Mouse (Mus musculus): Measurements from ENCODE around the gene Tet1. TPM values are rescaled to one million over a fixed set of nuclear protein-coding genes. Genes with fewer than 3 reads are reported as not detected.

Gene Tet1
- polyA plus RNA-seq, 1 experiment: 0.84 TPM

DNA sequence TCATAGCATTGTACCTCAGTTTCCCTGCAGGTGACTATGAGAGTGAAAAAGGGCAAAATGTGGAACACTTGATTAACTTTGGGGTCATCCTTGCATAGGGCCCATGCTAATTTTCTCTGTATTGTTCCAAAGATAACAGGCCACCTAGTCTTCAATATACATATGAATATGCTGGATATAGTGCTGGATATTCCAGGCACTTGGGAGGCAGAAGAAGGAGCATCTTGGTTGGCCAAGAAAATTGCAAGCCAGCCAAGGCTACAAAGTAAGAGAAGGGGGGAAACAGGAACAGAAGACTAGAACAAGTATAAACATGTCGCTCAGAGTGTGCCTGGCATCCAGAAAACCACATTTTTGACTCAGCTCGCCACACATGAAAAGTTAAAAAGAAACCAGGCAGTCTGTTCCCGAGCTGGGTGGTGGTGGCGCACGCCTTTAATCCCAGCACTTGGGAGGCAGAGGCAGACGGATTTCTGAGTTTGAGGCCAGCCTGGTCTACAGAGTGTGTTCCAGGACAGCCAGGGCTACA, 15.4 kb downstream of the Tet1 start:
- H3K4me1 ChIP-seq (ENCODE audit: control insufficient read depth, insufficient read depth, insufficient read length): no peaks in the 10 kb centered on the region
- H3K27ac ChIP-seq (ENCODE audit: insufficient read depth, low read length): no peak overlapping the region
- WGBS: 25% methylated on average over 6 of the region's 6 CpGs
- no peak for DNase-seq (ENCODE audit: low read depth in 1 of 2, low spot score in 2 of 2)
- TF ChIP-seq POLR2A (IDR thresholded peaks at IDR 0.05; ENCODE audit: low read depth, low read length) (no peak), CTCF (IDR thresholded peaks at IDR 0.05; ENCODE audit: extremely low read depth, insufficient read depth, insufficient read length, insufficient replicate concordance) (no peak)
- H3K27me3 ChIP-seq (ENCODE audit: control insufficient read depth, insufficient read depth, low read length): no peaks in the 10 kb centered on the region; the same call in 1 of the 2 replicates
- no peaks in the 10 kb centered on the region for H3K36me3 ChIP-seq (ENCODE audit: control insufficient read depth, insufficient read depth, low read length)
- H3K4me3 ChIP-seq (ENCODE audit: extremely low read depth, insufficient read depth, insufficient read length): no peak overlapping the region

DNA sequence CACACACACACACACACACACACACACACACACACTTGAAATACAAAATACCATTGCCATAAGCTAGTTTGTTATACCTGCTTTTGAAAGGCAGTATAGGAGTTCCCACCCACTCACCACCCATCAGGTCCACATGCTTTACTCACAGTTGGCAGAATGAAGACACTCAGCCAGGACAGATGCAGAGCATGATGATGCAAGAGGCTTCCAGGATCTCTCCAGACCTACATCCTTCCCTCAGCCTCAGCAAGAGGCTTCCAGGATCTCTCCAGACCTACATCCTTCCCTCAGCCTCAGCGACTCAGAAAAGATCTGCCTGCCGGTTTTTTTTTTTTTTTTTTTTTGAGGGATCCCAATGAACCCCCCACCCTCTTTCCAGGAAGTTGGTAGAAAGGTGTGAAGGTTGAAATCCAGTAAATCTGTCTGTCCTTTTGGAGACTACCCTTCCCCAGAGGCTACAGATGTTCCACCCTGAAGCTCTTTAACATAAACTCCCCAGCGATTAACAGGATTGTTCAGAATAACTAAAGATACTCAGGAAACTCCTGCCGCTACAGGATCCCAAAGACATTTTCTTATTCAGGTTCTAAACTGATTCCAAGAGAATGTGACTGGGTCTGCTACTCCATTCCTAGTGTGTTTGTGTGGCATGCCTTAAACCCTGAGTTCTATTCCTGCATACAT, 16.1 kb downstream of the Tet1 start:
- no peaks in the 10 kb centered on the region; the same call in 1 of the 2 replicates for H3K27me3 ChIP-seq (ENCODE audit: control insufficient read depth, insufficient read depth, low read length)
- no peak for DNase-seq (ENCODE audit: low read depth in 1 of 2, low spot score in 2 of 2)
- no peaks in the 10 kb centered on the region for H3K36me3 ChIP-seq (ENCODE audit: control insufficient read depth, insufficient read depth, low read length)
- no peaks in the 10 kb centered on the region for H3K4me1 ChIP-seq (ENCODE audit: control insufficient read depth, insufficient read depth, insufficient read length)
- no peak for TF ChIP-seq CTCF (IDR thresholded peaks at IDR 0.05; ENCODE audit: extremely low read depth, insufficient read depth, insufficient read length, insufficient replicate concordance)
- TF ChIP-seq POLR2A (IDR thresholded peaks at IDR 0.05; ENCODE audit: low read depth, low read length): no peak
- WGBS: 78% methylated on average over 4 of the region's 4 CpGs
- no peak overlapping the region for H3K4me3 ChIP-seq (ENCODE audit: extremely low read depth, insufficient read depth, insufficient read length)
- H3K27ac ChIP-seq (ENCODE audit: insufficient read depth, low read length): no peak overlapping the region

DNA sequence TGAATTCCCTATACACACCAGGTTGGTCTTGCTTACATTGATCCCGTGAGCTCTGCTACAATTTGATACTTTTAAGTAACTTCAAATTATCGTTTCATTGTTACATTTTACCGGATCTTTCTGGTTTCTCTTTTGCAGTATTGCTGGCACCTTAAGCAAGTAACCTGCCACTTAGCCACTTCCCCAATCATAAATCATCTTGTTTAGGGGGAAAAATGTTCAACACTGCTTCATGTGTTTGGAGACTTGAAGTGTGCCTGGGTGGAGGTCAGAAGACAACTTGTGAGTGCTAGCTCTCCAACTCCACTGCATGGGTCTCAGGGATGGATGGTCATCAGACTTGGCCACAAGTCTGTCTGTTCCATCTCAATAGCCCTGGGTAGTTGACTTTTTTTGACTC, 17.8 kb downstream of the Tet1 start:
- H3K4me3 ChIP-seq (ENCODE audit: extremely low read depth, insufficient read depth, insufficient read length): no peak overlapping the region; the same call in 1 of the 2 replicates
- TF ChIP-seq CTCF (IDR thresholded peaks at IDR 0.05; ENCODE audit: extremely low read depth, insufficient read depth, insufficient read length, insufficient replicate concordance) (no peak), POLR2A (IDR thresholded peaks at IDR 0.05; ENCODE audit: low read depth, low read length) (no peak)
- no peak for DNase-seq (ENCODE audit: low read depth in 1 of 2, low spot score in 2 of 2)
- no peak overlapping the region for H3K27ac ChIP-seq (ENCODE audit: insufficient read depth, low read length)
- no peaks in the 10 kb centered on the region for H3K36me3 ChIP-seq (ENCODE audit: control insufficient read depth, insufficient read depth, low read length)
- peaks cover 11% of the 10 kb centered on the region for H3K27me3 ChIP-seq (ENCODE audit: control insufficient read depth, insufficient read depth, low read length)
- H3K4me1 ChIP-seq (ENCODE audit: control insufficient read depth, insufficient read depth, insufficient read length): peaks cover 5% of the 10 kb centered on the region; the same call in 1 of the 2 replicates
- WGBS: 27% methylated on average over 3 of the region's 3 CpGs

DNA sequence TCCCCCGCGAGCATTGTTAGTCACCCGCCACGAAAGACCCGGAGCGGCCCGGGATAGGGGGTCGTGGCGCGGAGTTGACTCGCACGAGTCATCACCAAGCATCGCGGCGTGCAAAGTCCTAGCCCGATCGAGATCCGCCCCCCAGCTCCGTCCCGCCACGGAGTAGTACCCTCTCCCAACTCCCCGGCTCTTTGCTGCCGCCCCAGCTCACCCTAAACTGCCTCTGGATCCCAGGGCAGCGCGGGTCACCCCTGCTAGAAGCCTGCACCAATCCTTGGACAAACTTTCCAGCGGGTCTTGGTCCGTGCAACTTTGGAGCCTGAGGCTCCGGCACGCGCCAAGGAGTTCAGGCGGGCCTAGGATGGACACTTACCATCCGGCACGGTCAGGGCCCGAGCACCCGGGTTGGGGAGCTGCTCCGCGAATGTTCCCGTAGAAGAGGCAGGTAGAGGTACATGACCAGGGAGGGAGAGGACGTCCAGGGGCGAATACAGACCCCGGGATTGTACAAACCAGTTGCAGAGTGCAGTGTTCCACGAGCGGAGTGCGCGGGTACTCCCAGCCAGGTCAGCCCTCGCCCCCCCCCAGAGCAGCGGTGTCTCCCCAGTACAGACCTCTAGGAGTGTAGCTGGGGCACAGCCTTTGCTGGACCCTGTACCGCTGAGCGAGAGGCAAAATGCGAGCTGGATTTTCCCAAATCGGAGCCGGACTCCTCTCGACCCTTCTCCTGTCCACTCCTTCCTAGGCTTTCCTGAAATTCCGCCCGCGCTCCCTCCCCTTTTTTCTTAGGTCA, 21.8 kb downstream of the Tet1 start:
- H3K27ac ChIP-seq (ENCODE audit: insufficient read depth, low read length): no peak overlapping the region
- peak overlapping the region; percentile 50 for H3K4me3 ChIP-seq (ENCODE audit: extremely low read depth, insufficient read depth, insufficient read length)
- peak in 1 of 2 experiments; percentile 9 for DNase-seq (ENCODE audit: low read depth in 1 of 2, low spot score in 2 of 2)
- no peak for TF ChIP-seq CTCF (IDR thresholded peaks at IDR 0.05; ENCODE audit: extremely low read depth, insufficient read depth, insufficient read length, insufficient replicate concordance)
- no peak for TF ChIP-seq POLR2A (IDR thresholded peaks at IDR 0.05; ENCODE audit: low read depth, low read length)
- H3K4me1 ChIP-seq (ENCODE audit: control insufficient read depth, insufficient read depth, insufficient read length): peaks cover 5% of the 10 kb centered on the region; the same call in 1 of the 2 replicates
- 2% methylated on average over 55 of the region's 56 CpGs for WGBS
- H3K27me3 ChIP-seq (ENCODE audit: control insufficient read depth, insufficient read depth, low read length): peaks cover 11% of the 10 kb centered on the region
- no peaks in the 10 kb centered on the region for H3K36me3 ChIP-seq (ENCODE audit: control insufficient read depth, insufficient read depth, low read length)

DNA sequence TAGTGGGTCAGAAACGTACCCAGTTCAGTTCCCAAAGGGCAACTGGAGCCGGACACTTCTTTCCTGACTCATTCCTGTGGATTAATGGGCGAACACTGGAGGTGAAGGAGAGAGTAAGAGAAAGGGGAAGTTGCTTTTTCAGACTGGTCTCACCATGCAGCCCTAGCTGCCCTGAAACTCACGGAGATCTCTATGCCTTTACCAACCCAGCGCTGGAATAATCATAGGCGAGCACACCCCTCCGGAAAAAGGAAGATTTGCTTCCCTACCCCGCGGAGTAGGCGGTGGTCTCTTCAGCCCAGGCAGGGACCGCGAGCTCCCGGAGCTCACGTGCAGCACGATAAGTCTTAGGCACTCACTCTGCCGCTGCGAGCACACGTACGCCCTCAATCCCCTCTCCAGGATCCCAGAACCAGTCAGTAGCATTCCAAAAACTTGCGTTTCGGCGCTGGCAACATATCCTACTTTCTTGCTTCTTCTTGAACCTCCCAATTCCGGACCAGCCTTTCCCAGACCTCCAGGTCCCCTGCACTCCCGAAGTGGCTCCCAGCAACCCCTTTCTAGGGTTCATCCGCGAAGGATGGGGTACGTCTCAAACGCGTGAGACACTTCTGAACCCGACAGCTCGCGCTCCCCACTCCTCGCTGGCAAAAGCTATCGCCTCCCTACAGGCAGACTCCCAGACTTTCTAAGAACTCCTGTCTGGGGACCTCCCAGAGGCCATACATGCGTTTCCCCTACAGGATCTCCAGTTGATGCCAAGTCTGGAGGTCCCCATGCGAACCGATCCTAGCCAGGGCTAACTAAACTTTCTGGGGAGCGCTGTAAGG, 22.6 kb downstream of the Tet1 start:
- Histone ChIP-seq H3K4me3 (ENCODE audit: extremely low read depth, insufficient read depth, insufficient read length) (peak overlapping the region; percentile 50), H3K27me3 (ENCODE audit: control insufficient read depth, insufficient read depth, low read length) (peaks cover 11% of the 10 kb centered on the region), H3K27ac (ENCODE audit: insufficient read depth, low read length) (no peak overlapping the region), H3K4me1 (ENCODE audit: control insufficient read depth, insufficient read depth, insufficient read length) (peaks cover 5% of the 10 kb centered on the region; the same call in 1 of the 2 replicates), H3K36me3 (ENCODE audit: control insufficient read depth, insufficient read depth, low read length) (no peaks in the 10 kb centered on the region)
- WGBS: under 1% methylated on average over 38 of the region's 38 CpGs
- DNase-seq (ENCODE audit: low read depth in 1 of 2, low spot score in 2 of 2): no peak
- TF ChIP-seq POLR2A (IDR thresholded peaks at IDR 0.05; ENCODE audit: low read depth, low read length): no peak
- TF ChIP-seq CTCF (IDR thresholded peaks at IDR 0.05; ENCODE audit: extremely low read depth, insufficient read depth, insufficient read length, insufficient replicate concordance): no peak

DNA sequence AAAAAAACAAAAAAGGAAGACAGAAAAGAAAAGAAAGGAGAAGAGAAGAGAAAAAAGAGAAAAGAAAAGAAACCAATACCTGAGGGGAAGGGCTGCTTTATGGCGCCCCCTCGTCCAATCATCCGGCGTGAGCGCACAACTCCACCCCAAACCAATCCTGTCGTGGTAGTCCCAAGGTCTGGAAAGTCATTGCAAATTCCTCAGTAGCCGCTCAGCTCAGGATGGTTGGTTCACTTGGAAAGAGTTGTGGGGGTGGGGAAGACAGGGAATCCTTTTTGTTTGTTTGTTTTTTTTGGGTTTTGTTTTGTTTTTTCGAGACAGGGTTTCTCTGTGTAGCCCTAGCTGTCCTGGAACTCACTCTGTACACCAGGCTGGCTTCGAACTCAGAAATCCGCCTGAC, 23.3 kb downstream of the Tet1 start:
- WGBS: 51% methylated on average over 10 of the region's 10 CpGs
- no peak for DNase-seq (ENCODE audit: low read depth in 1 of 2, low spot score in 2 of 2)
- TF ChIP-seq POLR2A (IDR thresholded peaks at IDR 0.05; ENCODE audit: low read depth, low read length) (no peak), CTCF (IDR thresholded peaks at IDR 0.05; ENCODE audit: extremely low read depth, insufficient read depth, insufficient read length, insufficient replicate concordance) (no peak)
- H3K4me1 ChIP-seq (ENCODE audit: control insufficient read depth, insufficient read depth, insufficient read length): peaks cover 5% of the 10 kb centered on the region; the same call in 1 of the 2 replicates
- no peaks in the 10 kb centered on the region for H3K36me3 ChIP-seq (ENCODE audit: control insufficient read depth, insufficient read depth, low read length)
- no peak overlapping the region for H3K4me3 ChIP-seq (ENCODE audit: extremely low read depth, insufficient read depth, insufficient read length)
- no peak overlapping the region for H3K27ac ChIP-seq (ENCODE audit: insufficient read depth, low read length)
- peaks cover 11% of the 10 kb centered on the region for H3K27me3 ChIP-seq (ENCODE audit: control insufficient read depth, insufficient read depth, low read length)

Data from spleen, adult 2 months (tissue).